Mouse (Mus musculus): ENCODE results near the gene Frzb.
"Not testable (repeated sequence)": the region's sequence is repeated elsewhere in the genome, so short reads cannot be mapped to it uniquely, and the experiment has no call there.

Frzb gene

GRCm38 (mm10) chr2:80447291-80447791, at the start of gene Frzb:
Gene Frzb (minus strand): TSS chr2:80447625.
- DNase-seq (ENCODE audit: low read depth, low spot score) = peak; percentile 83

- not testable (repeated sequence) for DNase-seq (ENCODE audit: low read depth, low spot score)
Observed at GRCm38 (mm10) chr2:80495304-80495703, 47.9 kb upstream of the Frzb start.

- DNase-seq (ENCODE audit: low read depth, low spot score) = no peak
Observed at GRCm38 (mm10) chr2:80486851-80487250, 39.4 kb upstream of the Frzb start.

- no peak for DNase-seq (ENCODE audit: low read depth, low spot score)
Observed at GRCm38 (mm10) chr2:80484951-80485350, 37.5 kb upstream of the Frzb start.

- DNase-seq (ENCODE audit: low read depth, low spot score) = no peak
Observed at GRCm38 (mm10) chr2:80475831-80476230, 28.4 kb upstream of the Frzb start.

- DNase-seq (ENCODE audit: low read depth, low spot score) = no peak
Observed at GRCm38 (mm10) chr2:80474247-80474796, 26.9 kb upstream of the Frzb start.

GRCm38 (mm10) chr2:80465991-80466821, 18.8 kb upstream of the Frzb start:
- no peak for DNase-seq (ENCODE audit: low read depth, low spot score)

GRCm38 (mm10) chr2:80461827-80462226, 14.4 kb upstream of the Frzb start:
- DNase-seq (ENCODE audit: low read depth, low spot score) = no peak

- DNase-seq (ENCODE audit: low read depth, low spot score) = peak; percentile 76
Observed at GRCm38 (mm10) chr2:80448231-80448630, 806 bp upstream of the Frzb start.

- DNase-seq (ENCODE audit: low read depth, low spot score) = peak; percentile 43
Observed at GRCm38 (mm10) chr2:80446308-80447151, 895 bp downstream of the Frzb start.

- no peak for DNase-seq (ENCODE audit: low read depth, low spot score)
Observed at GRCm38 (mm10) chr2:80445926-80446307, 1.5 kb downstream of the Frzb start.

GRCm38 (mm10) chr2:80445491-80445890, 1.9 kb downstream of the Frzb start:
- no peak for DNase-seq (ENCODE audit: low read depth, low spot score)

GRCm38 (mm10) chr2:80444418-80445365, 2.7 kb downstream of the Frzb start:
- no peak for DNase-seq (ENCODE audit: low read depth, low spot score)

GRCm38 (mm10) chr2:80443962-80444361, 3.5 kb downstream of the Frzb start:
- peak; percentile 37 for DNase-seq (ENCODE audit: low read depth, low spot score)

GRCm38 (mm10) chr2:80441386-80441785, 6.0 kb downstream of the Frzb start:
- no peak for DNase-seq (ENCODE audit: low read depth, low spot score)

- no peak for DNase-seq (ENCODE audit: low read depth, low spot score)
Observed at GRCm38 (mm10) chr2:80438854-80439253, 8.6 kb downstream of the Frzb start.

GRCm38 (mm10) chr2:80437401-80437800, 10.0 kb downstream of the Frzb start:
- no peak for DNase-seq (ENCODE audit: low read depth, low spot score)

- DNase-seq (ENCODE audit: low read depth, low spot score) = no peak
Observed at GRCm38 (mm10) chr2:80434783-80435572, 12.4 kb downstream of the Frzb start.

GRCm38 (mm10) chr2:80433254-80433876, 14.1 kb downstream of the Frzb start:
- DNase-seq (ENCODE audit: low read depth, low spot score) = no peak
